8 mouse cellular contexts compared by ENCODE assay signal in genomic region chr13:23757211-23757773, GRCm38 (mm10). TPM values are rescaled to one million over a fixed set of nuclear protein-coding genes. Genes with fewer than 3 reads are reported as not detected.
DNase-seq lines count a peak whose midpoint lies in the region; ATAC-seq and TF ChIP-seq lines count a peak whose summit lies in the region.

No protein-coding gene starts in this region.

- H3K4me1 ChIP-seq in kidney, embryonic 14.5 days (ENCODE audit: control insufficient read depth, insufficient read depth, low read length) = 0 out of 2 replicates have a peak, but pooled peaks cover 10% of the 10 kb centered on the region
- H3K4me1 ChIP-seq in MEL (ENCODE audit: control insufficient read depth in 1 of 2, insufficient read depth in 2 of 2, low read length in 2 of 2) = peaks cover 0 to 11% of the 10 kb centered on the region in 2 experiments; a peak in 2 of 4 replicates
- H3K4me1 ChIP-seq in forebrain, embryonic 12.5 days = peaks cover 16% of the 10 kb centered on the region
- H3K4me1 ChIP-seq in liver, embryonic 14.5 days (replicated peaks; ENCODE audit: control insufficient read depth in 2 of 2, insufficient read depth in 2 of 2, low read length in 1 of 2) = peaks cover 25 to 28% of the 10 kb centered on the region in 2 experiments
- peaks cover 13% of the 10 kb centered on the region for H3K4me1 ChIP-seq in stomach, embryonic 14.5 days (ENCODE audit: control insufficient read depth, insufficient read depth, low read length)

- no peak for DNase-seq in kidney, postnatal 25 days
- DNase-seq in MEL (ENCODE audit: low read depth, low spot score) = peak; percentile 92
- peak in 2 of 3 experiments; percentile 60 to 73 for DNase-seq in liver, embryonic 14.5 days (ENCODE audit: low read depth in 3 of 3, low spot score in 3 of 3)
- DNase-seq in ovary, postnatal 10 days (ENCODE audit: low spot score) = no peak
- no peak for DNase-seq in lung, postnatal 25 days (ENCODE audit: low spot score)

- H3K27ac ChIP-seq in kidney, embryonic 14.5 days (ENCODE audit: low read depth, low read length) = peak overlapping the region; percentile 95
- peak overlapping the region; percentile 81 for H3K27ac ChIP-seq in MEL (ENCODE audit: control insufficient read depth, low read depth, low read length)
- peak overlapping the region; percentile 96 for H3K27ac ChIP-seq in forebrain, embryonic 12.5 days
- peak overlapping the region; percentile 99 for H3K27ac ChIP-seq in liver, embryonic 14.5 days
- H3K27ac ChIP-seq in stomach, embryonic 14.5 days (ENCODE audit: low read length) = peak overlapping the region; percentile 92

- TF ChIP-seq EP300 in MEL (IDR thresholded peaks at IDR 0.05; ENCODE audit: low read depth in 1 of 2, low read length in 2 of 2) = no peak
- TF ChIP-seq EP300 in liver, embryonic 14.5 days (IDR thresholded peaks at IDR 0.05; ENCODE audit: low read depth) = peak; percentile 40; the same call in 1 of the 2 replicates

- peak overlapping the region; percentile 42 for H3K4me3 ChIP-seq in kidney, embryonic 14.5 days (ENCODE audit: low read length)
- peak overlapping the region in 1 of 2 experiments; percentile 30; a peak in 1 of 4 replicates for H3K4me3 ChIP-seq in MEL (ENCODE audit: control insufficient read depth in 1 of 2, insufficient read depth in 1 of 2, low read depth in 2 of 2, low read length in 2 of 2)
- H3K4me3 ChIP-seq in forebrain, embryonic 12.5 days (replicated peaks) = peak overlapping the region; percentile 41
- H3K4me3 ChIP-seq in liver, embryonic 14.5 days (ENCODE audit: insufficient read depth in 1 of 2, low read depth in 2 of 2, low read length in 2 of 2) = peak overlapping the region; percentile 55 to 56
- peak overlapping the region; percentile 39 for H3K4me3 ChIP-seq in stomach, embryonic 14.5 days (ENCODE audit: low read depth, low read length)

- H3K79me2 ChIP-seq in MEL (ENCODE audit: control insufficient read depth, insufficient read depth, low read length, poor library complexity) = no peaks in the 10 kb centered on the region; the same call in 1 of the 2 replicates

- H3K36me3 ChIP-seq in kidney, embryonic 14.5 days (ENCODE audit: control insufficient read depth, insufficient read depth, low read length) = no peaks in the 10 kb centered on the region
- peaks cover 0 to 49% of the 10 kb centered on the region in 2 experiments; a peak in 2 of 4 replicates for H3K36me3 ChIP-seq in MEL (ENCODE audit: control insufficient read depth in 1 of 2, insufficient read depth in 2 of 2, low read length in 2 of 2)
- no peaks in the 10 kb centered on the region for H3K36me3 ChIP-seq in forebrain, embryonic 12.5 days (replicated peaks)
- no peaks in the 10 kb centered on the region for H3K36me3 ChIP-seq in liver, embryonic 14.5 days (replicated peaks; ENCODE audit: control insufficient read depth, insufficient read depth, low read depth)
- H3K36me3 ChIP-seq in stomach, embryonic 14.5 days (ENCODE audit: control insufficient read depth, insufficient read depth, low read length) = no peaks in the 10 kb centered on the region

- no peak for TF ChIP-seq RAD21 in MEL (IDR thresholded peaks at IDR 0.05; ENCODE audit: low read depth, low read length)

- peak overlapping the region; percentile 76 for H3K9ac ChIP-seq in kidney, embryonic 14.5 days (ENCODE audit: low read depth, low read length)
- peak overlapping the region; percentile 67 for H3K9ac ChIP-seq in MEL (ENCODE audit: control insufficient read depth, low read depth, low read length, poor library complexity, severe bottlenecking)
- H3K9ac ChIP-seq in forebrain, embryonic 12.5 days = peak overlapping the region; percentile 63
- peak overlapping the region; percentile 88 for H3K9ac ChIP-seq in liver, embryonic 14.5 days (replicated peaks)
- peak overlapping the region; percentile 40; the same call in 1 of the 2 replicates for H3K9ac ChIP-seq in stomach, embryonic 14.5 days (replicated peaks; ENCODE audit: low read depth, low read length)

- TF ChIP-seq POLR2A in MEL (IDR thresholded peaks at IDR 0.05; ENCODE audit: control insufficient read depth in 1 of 2, insufficient read depth in 1 of 2, low read depth in 1 of 2, low read length in 2 of 2, poor library complexity in 1 of 2) = peak; percentile 97 to 100

- peak overlapping the region; percentile 67 for H3K4me2 ChIP-seq in kidney, embryonic 14.5 days (replicated peaks; ENCODE audit: low read depth, low read length)
- H3K4me2 ChIP-seq in forebrain, embryonic 12.5 days = peak overlapping the region; percentile 63
- peak overlapping the region; percentile 88 for H3K4me2 ChIP-seq in liver, embryonic 14.5 days (ENCODE audit: low read depth)
- H3K4me2 ChIP-seq in stomach, embryonic 14.5 days (replicated peaks; ENCODE audit: low read depth, low read length) = peak overlapping the region; percentile 70

- no peaks in the 10 kb centered on the region for H3K9me3 ChIP-seq in kidney, embryonic 14.5 days (ENCODE audit: control insufficient read depth, low read length)
- no peaks in the 10 kb centered on the region for H3K9me3 ChIP-seq in MEL (replicated peaks; ENCODE audit: insufficient read depth, low read length)
- no peaks in the 10 kb centered on the region for H3K9me3 ChIP-seq in forebrain, embryonic 12.5 days
- H3K9me3 ChIP-seq in liver, embryonic 14.5 days (ENCODE audit: control insufficient read depth, low read length) = no peaks in the 10 kb centered on the region
- H3K9me3 ChIP-seq in stomach, embryonic 14.5 days (ENCODE audit: control insufficient read depth, low read depth, low read length) = no peaks in the 10 kb centered on the region

- WGBS in kidney, embryonic 14.5 days = under 1% methylated on average over 13 of the region's 23 CpGs
- WGBS in forebrain, embryonic 12.5 days = under 1% methylated on average over 22 of the region's 23 CpGs
- under 1% methylated on average over 14 of the region's 23 CpGs for WGBS in liver, embryonic 14.5 days (ENCODE audit: insufficient replicate concordance)
- 2% methylated on average over 14 of the region's 23 CpGs for WGBS in stomach, embryonic 14.5 days

- ATAC-seq in kidney, embryonic 14.5 days (ENCODE audit: low FRiP score, low TSS enrichment) = no peak; the same call in 1 of the 2 replicates
- ATAC-seq in forebrain, embryonic 12.5 days (ENCODE audit: low FRiP score) = no peak
- ATAC-seq in liver, embryonic 14.5 days (ENCODE audit: insufficient read depth) = peak; percentile 14
- ATAC-seq in stomach, embryonic 14.5 days (ENCODE audit: insufficient number of reproducible peaks, insufficient read depth, low FRiP score, low read depth) = no peak

- no peaks in the 10 kb centered on the region for H3K27me3 ChIP-seq in kidney, embryonic 14.5 days (ENCODE audit: control insufficient read depth, insufficient read depth, low read length)
- no peaks in the 10 kb centered on the region for H3K27me3 ChIP-seq in MEL (ENCODE audit: control insufficient read depth in 1 of 2, insufficient read depth in 2 of 2, low read length in 2 of 2)
- no peaks in the 10 kb centered on the region for H3K27me3 ChIP-seq in forebrain, embryonic 12.5 days
- no peaks in the 10 kb centered on the region for H3K27me3 ChIP-seq in liver, embryonic 14.5 days (ENCODE audit: control insufficient read depth, insufficient read depth, low read length)
- no peaks in the 10 kb centered on the region for H3K27me3 ChIP-seq in stomach, embryonic 14.5 days (ENCODE audit: control insufficient read depth, insufficient read depth, low read length)

- no peak for TF ChIP-seq CTCF in MEL (IDR thresholded peaks at IDR 0.05 in 2 of 3, conservative IDR thresholded peaks at IDR 0.05 in 1 of 3; ENCODE audit: control insufficient read depth in 1 of 3, insufficient read depth in 1 of 3, low read depth in 2 of 3, low read length in 3 of 3, poor library complexity in 1 of 3, severe bottlenecking in 1 of 3)
- no peak for TF ChIP-seq CTCF in liver, embryonic 14.5 days (IDR thresholded peaks at IDR 0.05; ENCODE audit: low read depth)

RNA-seq across cellular contexts. Expression of gene Hist1h4b, which starts 0.5 kb away (rescaled TPM):
- polyA plus RNA-seq in kidney, embryonic 14.5 days (2014; fragmentation: Nextera tagmentation; extraction: Ambion mirVana) = 7.0 and 9.2 TPM in 2 replicates
- 3,071 and 3,339 TPM in 2 replicates for total RNA-seq in MEL (2012; rRNA removed)
- polyA plus RNA-seq in MEL (2012; ENCODE audit: insufficient read depth in 1 of 2, insufficient read length in 2 of 2, low read depth in 1 of 2, low replicate concordance in 2 of 2, missing spikeins in 1 of 2) = 10 to 100 TPM in 1 of 2 experiments, not detected in 1; 19.0 TPM
- 5.3 and 8.2 TPM in 2 replicates for polyA plus RNA-seq in forebrain, embryonic 12.5 days (2016; fragmentation: Nextera tagmentation; extraction: Ambion mirVana)
- 9.2 and 21.6 TPM in 2 replicates for polyA plus RNA-seq in liver, embryonic 14.5 days (2012; rRNA removed)
- 4.5 and 5.1 TPM in 2 replicates for polyA plus RNA-seq in liver, embryonic 14.5 days (2014; fragmentation: Nextera tagmentation; extraction: Ambion mirVana)
- 2.5 and 3.3 TPM in 2 replicates for polyA plus RNA-seq in stomach, embryonic 14.5 days (2014; fragmentation: Nextera tagmentation; extraction: Ambion mirVana)

RNA-seq across cellular contexts. Expression of gene Hist1h4a, which starts 3.7 kb away (rescaled TPM):
- polyA plus RNA-seq in kidney, embryonic 14.5 days (2014; fragmentation: Nextera tagmentation; extraction: Ambion mirVana) = 1.3 and 1.9 TPM in 2 replicates
- 2,939 and 3,025 TPM in 2 replicates for total RNA-seq in MEL (2012; rRNA removed)
- polyA plus RNA-seq in MEL (2012; ENCODE audit: insufficient read depth in 1 of 2, insufficient read length in 2 of 2, low read depth in 1 of 2, low replicate concordance in 2 of 2, missing spikeins in 1 of 2) = 1 to 10 TPM in 1 of 2 experiments, not detected in 1; 9.8 TPM
- 0.88 TPM in 1 of 2 replicates, not detected in the other for polyA plus RNA-seq in forebrain, embryonic 12.5 days (2016; fragmentation: Nextera tagmentation; extraction: Ambion mirVana)
- 4.3 and 11.8 TPM in 2 replicates for polyA plus RNA-seq in liver, embryonic 14.5 days (2012; rRNA removed)
- 0.57 and 0.78 TPM in 2 replicates for polyA plus RNA-seq in liver, embryonic 14.5 days (2014; fragmentation: Nextera tagmentation; extraction: Ambion mirVana)
- polyA plus RNA-seq in stomach, embryonic 14.5 days (2014; fragmentation: Nextera tagmentation; extraction: Ambion mirVana) = not detected in 2 replicates

RNA-seq across cellular contexts. Expression of gene Hist1h3a, which starts 4.9 kb away (rescaled TPM):
- 8.8 and 11.6 TPM in 2 replicates for polyA plus RNA-seq in kidney, embryonic 14.5 days (2014; fragmentation: Nextera tagmentation; extraction: Ambion mirVana)
- 1,097 and 1,298 TPM in 2 replicates for total RNA-seq in MEL (2012; rRNA removed)
- 1 to 10 TPM in 1 of 2 experiments, not detected in 1; 6.5 TPM for polyA plus RNA-seq in MEL (2012; ENCODE audit: insufficient read depth in 1 of 2, insufficient read length in 2 of 2, low read depth in 1 of 2, low replicate concordance in 2 of 2, missing spikeins in 1 of 2)
- 5.1 and 5.2 TPM in 2 replicates for polyA plus RNA-seq in forebrain, embryonic 12.5 days (2016; fragmentation: Nextera tagmentation; extraction: Ambion mirVana)
- 36.1 and 49.8 TPM in 2 replicates for polyA plus RNA-seq in liver, embryonic 14.5 days (2012; rRNA removed)
- 5.8 and 7.5 TPM in 2 replicates for polyA plus RNA-seq in liver, embryonic 14.5 days (2014; fragmentation: Nextera tagmentation; extraction: Ambion mirVana)
- polyA plus RNA-seq in stomach, embryonic 14.5 days (2014; fragmentation: Nextera tagmentation; extraction: Ambion mirVana) = 6.1 and 6.5 TPM in 2 replicates

RNA-seq across cellular contexts. Expression of gene Hist1h3b, which starts 5.2 kb away (rescaled TPM):
- polyA plus RNA-seq in kidney, embryonic 14.5 days (2014; fragmentation: Nextera tagmentation; extraction: Ambion mirVana) = 12.5 and 22.2 TPM in 2 replicates
- 1,725 and 2,102 TPM in 2 replicates for total RNA-seq in MEL (2012; rRNA removed)
- 1 to 10 TPM in 1 of 2 experiments, not detected in 1; 6.6 TPM for polyA plus RNA-seq in MEL (2012; ENCODE audit: insufficient read depth in 1 of 2, insufficient read length in 2 of 2, low read depth in 1 of 2, low replicate concordance in 2 of 2, missing spikeins in 1 of 2)
- polyA plus RNA-seq in forebrain, embryonic 12.5 days (2016; fragmentation: Nextera tagmentation; extraction: Ambion mirVana) = 14.0 and 15.8 TPM in 2 replicates
- polyA plus RNA-seq in liver, embryonic 14.5 days (2012; rRNA removed) = 40.0 and 45.7 TPM in 2 replicates
- polyA plus RNA-seq in liver, embryonic 14.5 days (2014; fragmentation: Nextera tagmentation; extraction: Ambion mirVana) = 8.9 and 11.4 TPM in 2 replicates
- polyA plus RNA-seq in stomach, embryonic 14.5 days (2014; fragmentation: Nextera tagmentation; extraction: Ambion mirVana) = 11.1 and 11.8 TPM in 2 replicates

RNA-seq across cellular contexts. Expression of gene Hist1h1a, which starts 6.2 kb away (rescaled TPM):
- polyA plus RNA-seq in kidney, embryonic 14.5 days (2014; fragmentation: Nextera tagmentation; extraction: Ambion mirVana) = 3.5 and 6.5 TPM in 2 replicates
- total RNA-seq in MEL (2012; rRNA removed) = 2,211 and 2,669 TPM in 2 replicates
- polyA plus RNA-seq in MEL (2012; ENCODE audit: insufficient read depth in 1 of 2, insufficient read length in 2 of 2, low read depth in 1 of 2, low replicate concordance in 2 of 2, missing spikeins in 1 of 2) = 1 to 10 TPM in 1 of 2 experiments, not detected in 1; 4.1 TPM
- 3.3 and 4.0 TPM in 2 replicates for polyA plus RNA-seq in forebrain, embryonic 12.5 days (2016; fragmentation: Nextera tagmentation; extraction: Ambion mirVana)
- polyA plus RNA-seq in liver, embryonic 14.5 days (2012; rRNA removed) = 7.6 and 11.9 TPM in 2 replicates
- 6.3 and 7.4 TPM in 2 replicates for polyA plus RNA-seq in liver, embryonic 14.5 days (2014; fragmentation: Nextera tagmentation; extraction: Ambion mirVana)
- polyA plus RNA-seq in stomach, embryonic 14.5 days (2014; fragmentation: Nextera tagmentation; extraction: Ambion mirVana) = 2.4 and 3.6 TPM in 2 replicates

Comparison
In these comparisons a context has a peak if more than half of its experiments do, and no peak if none do; other contexts are left out.
1. DNase-seq: peak in MEL (single experiment) and liver, embryonic 14.5 days (2 of 3); none in kidney, postnatal 25 days (0 of 2), ovary, postnatal 10 days (single experiment) and lung, postnatal 25 days (single experiment).
2. Peak in every context shown above with its lines, with median percentiles within 50 percentile points of each other: H3K27ac ChIP-seq, H3K4me2 ChIP-seq and H3K9ac ChIP-seq.